Mouse (Mus musculus) G1E (cell line): ENCODE measurements around the gene Serpinb6b.

ENCODE experiments used
- CTCF ChIP-seq: IDR thresholded peaks from 2 replicates; pipeline ENCODE4 v1.5.1; 2012; ENCODE audit warnings: low read depth, low read length, inconsistent platforms, mixed read lengths
- GATA1 ChIP-seq: IDR thresholded peaks from 2 replicates; pipeline ENCODE4 v1.6.1; 2012; ENCODE audit warnings: borderline replicate concordance, low read length, inconsistent platforms, mixed read lengths

DNA sequence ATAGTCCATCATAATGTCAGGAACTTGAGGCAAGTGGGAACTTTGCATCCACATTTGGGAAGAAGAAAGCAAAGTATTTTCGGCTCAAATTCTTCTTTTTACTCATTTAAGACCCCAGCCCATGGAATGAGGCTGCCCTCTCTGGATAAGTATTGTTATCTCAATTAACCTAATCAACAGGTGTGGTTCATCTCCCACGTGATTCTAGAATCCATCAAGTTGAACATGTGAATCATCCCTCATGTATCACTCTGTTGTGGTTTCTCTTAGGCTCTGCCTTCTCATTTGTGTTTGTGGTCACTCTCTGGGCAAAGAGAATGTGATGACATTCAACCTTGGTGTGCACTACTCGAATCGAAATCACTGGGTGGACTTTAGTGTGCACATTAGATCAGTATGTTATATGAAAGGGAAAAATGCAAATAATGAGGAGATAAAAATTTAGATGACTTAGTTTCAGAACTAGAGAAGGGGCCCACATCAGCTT is 17.6 kb downstream of the Serpinb6b start:
- TF ChIP-seq CTCF: no peak
- no peak for TF ChIP-seq GATA1
